Mouse (Mus musculus) heart, embryonic 15.5 days (tissue): ENCODE data around the gene Gjb4. TPM values are rescaled to one million over a fixed set of nuclear protein-coding genes. Genes with fewer than 3 reads are reported as not detected.

Source experiments
- ATAC-seq: fragments of 200-750 bp; cut with Nextera tagmentation; replicated peaks from 2 replicates; pipeline ENCODE4 v1.8.0; 2017; ENCODE audit warnings: low read depth, moderate TSS enrichment; ENCODE audit not compliant: insufficient number of reproducible peaks, insufficient read depth, low FRiP score
- H3K27ac ChIP-seq: fragments of 300-500 bp; sonication (generic); 2 replicates; pipeline ENCODE4 v1.5.1; 2015; ENCODE audit warnings: mild to moderate bottlenecking, inconsistent platforms
- H3K27me3 ChIP-seq: fragments of 300-500 bp; sonication (generic); 2 replicates; pipeline ENCODE4 v1.6.1; 2015; ENCODE audit warnings: inconsistent platforms
- H3K36me3 ChIP-seq: fragments of 300-500 bp; sonication (generic); 2 replicates; pipeline ENCODE4 v1.6.1; 2015; ENCODE audit warnings: mild to moderate bottlenecking, inconsistent platforms
- H3K4me1 ChIP-seq: fragments of 300-500 bp; sonication (generic); replicated peaks from 2 replicates; pipeline ENCODE4 v1.6.1; 2015; ENCODE audit warnings: inconsistent platforms
- H3K4me2 ChIP-seq: fragments of 300-500 bp; sonication (generic); 2 replicates; pipeline ENCODE4 v1.6.1; 2015; ENCODE audit warnings: inconsistent platforms, mild to moderate bottlenecking, moderate library complexity
- H3K4me3 ChIP-seq: fragments of 300-500 bp; sonication (generic); 2 replicates; pipeline ENCODE4 v1.5.1; 2015; ENCODE audit warnings: mild to moderate bottlenecking, inconsistent platforms
- H3K9ac ChIP-seq: fragments of 300-500 bp; sonication (generic); 2 replicates; pipeline ENCODE4 v1.6.1; 2015; ENCODE audit warnings: mild to moderate bottlenecking, inconsistent platforms
- H3K9me3 ChIP-seq: fragments of 300-500 bp; sonication (generic); replicated peaks from 2 replicates; pipeline ENCODE4 v1.6.1; 2016; ENCODE audit warnings: inconsistent platforms
- WGBS: fragments of 180-500 bp; shearing (Covaris S2); methylation state at CpG from one replicate; pipeline ENCODE4 v1.1.7; 2015; ENCODE audit warnings: mixed read lengths; 5-methylcytosine and 5-hydroxymethylcytosine counted together
- polyA plus RNA-seq: library from polyadenylated mRNA; unstranded; fragments of >200 nt; fragmentation: Nextera tagmentation; extraction: Ambion mirVana; gene quantifications from 2 replicates; pipeline ENCODE4 v1.2.1, GENCODE M21; 2015

Gene Gjb4
- polyA plus RNA-seq, 1 experiment from 2014 or later = not detected

DNA sequence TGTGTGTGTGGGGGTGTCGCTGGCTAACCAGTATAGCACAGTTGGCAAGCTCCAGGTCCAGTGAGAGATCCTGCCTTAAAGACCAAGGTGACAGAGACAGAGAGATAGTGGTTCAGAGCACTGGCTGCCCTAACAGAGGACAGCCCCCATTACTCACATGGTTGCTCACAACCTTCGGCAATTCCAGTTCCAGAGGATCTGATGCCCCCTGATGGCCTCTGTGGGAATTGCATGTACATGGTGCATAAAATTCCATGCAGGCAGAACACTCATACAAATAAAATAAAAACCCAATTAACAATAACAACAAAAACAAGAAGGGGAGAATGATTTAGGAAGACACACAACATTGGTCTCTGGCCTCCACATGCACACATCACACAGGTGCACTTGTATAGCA, 16.6 kb upstream of the Gjb4 start:
- Histone ChIP-seq H3K9me3 (no peaks in the 10 kb centered on the region), H3K36me3 (no peaks in the 10 kb centered on the region), H3K9ac (no peak overlapping the region), H3K4me3 (no peak overlapping the region), H3K27ac (no peak overlapping the region), H3K4me1 (peaks cover 30% of the 10 kb centered on the region), H3K4me2 (no peak overlapping the region), H3K27me3 (peaks cover 7% of the 10 kb centered on the region; the same call in 1 of the 2 replicates)
- no peak for ATAC-seq
- WGBS = 46% methylated on average over 2 of the region's 2 CpGs

DNA sequence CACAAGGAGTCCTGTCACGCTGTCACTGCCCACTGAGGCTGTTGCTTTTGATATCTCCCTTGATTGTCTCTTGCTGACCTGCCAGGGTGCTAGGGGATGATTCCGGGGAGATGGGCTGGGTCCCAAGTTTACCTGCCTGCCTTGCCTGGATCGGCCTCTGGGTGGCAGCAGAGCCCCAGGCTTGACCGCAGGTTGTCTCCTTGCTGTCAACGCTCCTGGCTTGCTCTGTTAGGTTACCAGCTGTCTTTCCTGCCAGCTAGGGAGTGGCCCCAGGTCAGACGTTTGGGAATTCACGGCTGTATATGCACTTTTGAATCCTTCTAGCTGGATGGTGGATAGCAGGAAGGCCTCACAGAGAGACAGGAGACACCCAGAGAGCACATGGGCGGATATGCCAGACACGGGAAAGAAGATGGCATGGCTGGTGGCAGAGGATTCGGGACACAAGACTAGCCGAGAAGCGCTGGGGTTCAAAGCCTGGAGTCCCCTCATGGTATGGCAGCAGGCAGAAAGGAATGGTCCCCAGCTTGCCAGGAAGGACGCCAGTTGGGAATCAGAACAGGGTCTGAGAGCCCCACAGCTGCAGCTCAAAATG, 14.6 kb upstream of the Gjb4 start:
- ATAC-seq = no peak
- Histone ChIP-seq H3K27me3 (peaks cover 7% of the 10 kb centered on the region; the same call in 1 of the 2 replicates), H3K9ac (no peak overlapping the region), H3K4me2 (no peak overlapping the region), H3K9me3 (no peaks in the 10 kb centered on the region), H3K27ac (no peak overlapping the region), H3K4me3 (no peak overlapping the region), H3K4me1 (peaks cover 33% of the 10 kb centered on the region), H3K36me3 (no peaks in the 10 kb centered on the region)
- 26% methylated on average over 13 of the region's 13 CpGs for WGBS

DNA sequence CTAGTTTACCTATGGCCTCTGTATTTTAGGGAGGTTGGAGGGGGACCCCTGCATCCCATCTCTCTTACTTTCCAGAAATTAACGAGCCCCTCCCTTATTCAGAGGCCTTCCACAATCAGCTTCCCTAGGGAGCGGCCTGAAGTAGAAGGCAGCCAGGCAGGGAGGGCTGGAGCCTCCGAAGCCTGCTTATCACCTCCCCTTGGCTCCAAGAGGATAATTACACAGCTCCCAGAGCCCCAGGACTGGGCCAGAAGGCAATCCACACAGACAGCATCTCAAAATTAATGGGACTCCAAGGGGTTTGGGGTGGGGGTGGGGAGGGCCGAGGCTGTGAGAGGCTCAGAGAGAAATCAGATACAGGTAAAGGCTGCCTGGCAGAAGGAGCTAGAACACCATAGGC, 12.0 kb upstream of the Gjb4 start:
- ATAC-seq = no peak
- H3K27ac ChIP-seq = no peak overlapping the region
- WGBS = 22% methylated on average over 4 of the region's 4 CpGs

DNA sequence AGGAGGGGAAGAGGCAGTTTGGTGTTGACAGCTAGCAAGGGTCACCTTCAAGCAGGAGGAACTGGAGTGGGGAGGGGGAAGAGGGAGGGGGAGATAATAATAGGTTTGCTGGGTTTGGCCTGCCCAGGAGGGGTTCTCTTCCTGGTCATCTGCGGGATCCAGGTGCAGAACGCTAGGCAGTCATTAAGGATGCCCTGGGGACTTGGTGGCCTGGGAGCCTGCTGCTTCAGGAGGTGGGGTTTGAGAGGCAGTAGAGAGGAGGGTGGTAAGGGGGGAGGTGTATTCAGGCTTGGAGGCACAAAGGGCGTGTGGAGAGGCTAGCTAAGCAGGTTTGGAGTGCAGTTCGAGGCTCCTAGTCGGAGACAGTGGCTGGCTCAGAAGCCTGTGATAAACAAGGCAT, 11.6 kb upstream of the Gjb4 start:
- Histone ChIP-seq H3K4me3 (no peak overlapping the region), H3K4me1 (peaks cover 16% of the 10 kb centered on the region), H3K36me3 (no peaks in the 10 kb centered on the region), H3K27me3 (peaks cover 7% of the 10 kb centered on the region; the same call in 1 of the 2 replicates), H3K9me3 (no peaks in the 10 kb centered on the region), H3K9ac (no peak overlapping the region), H3K4me2 (no peak overlapping the region), H3K27ac (no peak overlapping the region)
- peak; percentile 36 for ATAC-seq
- WGBS = 23% methylated on average over 5 of the region's 5 CpGs

More for the DNA sequence above, 12.0 kb upstream of the Gjb4 start:
- no peaks in the 10 kb centered on the region for H3K9me3 ChIP-seq
- H3K4me2 ChIP-seq = no peak overlapping the region
- peaks cover 16% of the 10 kb centered on the region for H3K4me1 ChIP-seq
- no peak overlapping the region for H3K9ac ChIP-seq
- H3K27me3 ChIP-seq = peaks cover 7% of the 10 kb centered on the region; the same call in 1 of the 2 replicates
- no peaks in the 10 kb centered on the region for H3K36me3 ChIP-seq
- no peak overlapping the region for H3K4me3 ChIP-seq

DNA sequence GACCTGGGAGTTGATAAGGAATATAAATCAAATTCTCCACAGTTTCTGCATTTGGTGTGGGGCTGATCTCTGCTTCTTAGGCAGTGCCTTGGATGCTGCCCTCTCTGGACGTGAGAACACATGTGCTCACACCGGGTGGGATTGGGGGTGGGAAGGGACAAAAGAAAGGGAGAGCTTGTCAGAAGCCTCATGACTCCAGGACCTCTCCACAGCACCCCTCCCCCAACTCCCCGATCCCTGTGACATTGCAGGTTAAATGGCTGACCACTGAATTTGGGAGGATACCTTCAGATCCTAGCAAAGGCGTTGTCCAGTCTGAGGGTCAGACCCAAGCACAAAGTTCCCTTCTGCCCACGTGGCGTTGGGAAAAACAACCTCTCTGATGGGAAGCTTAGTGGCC, 10.6 kb upstream of the Gjb4 start:
- no peak overlapping the region for H3K27ac ChIP-seq
- 56% methylated on average over 6 of the region's 6 CpGs for whole genome bisulfite sequencing

DNA sequence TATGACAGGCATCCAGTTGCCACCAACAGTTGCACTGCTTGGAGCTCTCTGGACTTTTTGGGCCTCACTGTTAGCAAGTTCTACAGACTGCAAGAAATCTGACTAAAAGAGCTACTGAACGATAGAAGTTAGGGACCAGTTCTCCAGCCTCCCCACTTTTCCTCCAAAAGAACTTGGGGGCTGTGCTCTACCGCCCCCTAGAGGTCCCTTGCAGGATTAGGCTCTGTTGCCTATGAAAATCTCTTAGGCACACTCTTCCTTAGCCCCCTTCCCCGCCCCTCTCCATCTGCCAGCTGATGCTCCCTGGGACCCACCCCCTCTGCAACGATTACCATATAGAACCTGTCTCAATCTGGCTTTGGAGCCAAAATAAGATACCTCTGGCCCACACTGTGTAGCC, 9.4 kb upstream of the Gjb4 start:
- H3K4me1 ChIP-seq = peaks cover 12% of the 10 kb centered on the region
- no peak overlapping the region for H3K4me2 ChIP-seq
- peaks cover 8% of the 10 kb centered on the region; the same call in 1 of the 2 replicates for H3K27me3 ChIP-seq
- no peak overlapping the region for H3K9ac ChIP-seq
- H3K36me3 ChIP-seq = no peaks in the 10 kb centered on the region
- 70% methylated on average over 4 of the region's 4 CpGs for WGBS
- H3K4me3 ChIP-seq = no peak overlapping the region
- no peak overlapping the region for H3K27ac ChIP-seq
- no peaks in the 10 kb centered on the region for H3K9me3 ChIP-seq
- no peak for ATAC-seq

More for the DNA sequence above, 10.6 kb upstream of the Gjb4 start:
- ATAC-seq = no peak
- peaks cover 13% of the 10 kb centered on the region; the same call in 1 of the 2 replicates for H3K27me3 ChIP-seq
- H3K9ac ChIP-seq = no peak overlapping the region
- no peak overlapping the region for H3K4me3 ChIP-seq
- H3K4me2 ChIP-seq = no peak overlapping the region
- H3K4me1 ChIP-seq = peaks cover 16% of the 10 kb centered on the region
- H3K9me3 ChIP-seq = no peaks in the 10 kb centered on the region
- H3K36me3 ChIP-seq = no peaks in the 10 kb centered on the region

DNA sequence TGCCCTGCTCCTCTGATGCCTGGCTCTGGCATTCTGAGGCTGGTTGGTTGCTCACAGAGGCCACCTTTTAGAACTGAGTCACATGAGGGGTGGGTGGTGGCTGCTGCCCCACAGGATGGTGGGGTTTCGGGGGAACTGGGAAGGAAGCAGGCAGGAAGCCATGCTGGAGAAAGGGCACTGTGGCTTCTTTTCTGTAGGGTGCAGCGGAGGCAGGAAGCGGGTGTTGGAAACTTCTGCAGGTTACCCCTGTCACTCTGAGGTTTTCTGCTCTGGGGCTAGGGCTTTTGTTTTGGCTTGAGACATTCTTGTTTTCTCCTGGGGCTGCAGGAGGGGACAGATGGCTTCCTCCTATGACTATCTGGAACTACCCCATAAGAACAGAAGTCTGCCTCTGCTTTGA, 8.6 kb upstream of the Gjb4 start:
- ATAC-seq = no peak
- H3K4me1 ChIP-seq = peaks cover 12% of the 10 kb centered on the region
- WGBS = 75% methylated on average over 3 of the region's 3 CpGs
- H3K9me3 ChIP-seq = no peaks in the 10 kb centered on the region
- no peak overlapping the region for H3K4me3 ChIP-seq
- H3K27ac ChIP-seq = no peak overlapping the region
- no peak overlapping the region for H3K9ac ChIP-seq
- H3K27me3 ChIP-seq = peaks cover 8% of the 10 kb centered on the region; the same call in 1 of the 2 replicates
- no peak overlapping the region for H3K4me2 ChIP-seq
- H3K36me3 ChIP-seq = no peaks in the 10 kb centered on the region

DNA sequence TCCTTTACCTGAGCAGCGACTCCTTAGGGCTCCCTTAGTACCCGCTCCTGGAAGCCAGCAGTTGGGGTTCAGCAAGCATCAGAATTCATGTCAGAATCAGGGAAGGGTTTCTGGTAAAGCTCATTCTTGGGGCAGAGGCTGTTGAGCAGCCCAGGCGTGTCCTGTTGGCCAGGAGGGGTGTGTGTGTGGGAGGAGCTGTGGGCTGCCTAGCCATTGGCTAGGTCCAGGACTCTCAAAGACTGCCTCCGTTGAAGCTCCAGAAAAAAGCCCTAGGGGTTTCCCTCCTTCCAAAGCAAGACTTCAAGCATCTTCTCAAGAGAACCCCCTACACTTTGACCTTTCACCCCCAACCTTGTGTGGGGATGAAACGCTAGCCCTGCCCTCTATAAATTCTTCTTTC, 4.1 kb upstream of the Gjb4 start, which contains the start of gene Gjb5:
Gene Gjb5, minus strand, starts transcription at position 164 of the 400 bp plus-strand sequence.
- H3K9me3 ChIP-seq = no peaks in the 10 kb centered on the region
- peaks cover 17% of the 10 kb centered on the region for H3K4me1 ChIP-seq
- no peak for ATAC-seq
- H3K9ac ChIP-seq = no peak within 1 kb of the TSS
- 26% methylated on average over 5 of the region's 5 CpGs for WGBS
- H3K4me3 ChIP-seq = no peak within 1 kb of the TSS
- H3K4me2 ChIP-seq = no peak within 1 kb of the TSS
- peaks cover 12% of the 10 kb centered on the region; the same call in 1 of the 2 replicates for H3K27me3 ChIP-seq
- H3K36me3 ChIP-seq = no peaks in the 10 kb centered on the region
- H3K27ac ChIP-seq = no peak within 1 kb of the TSS

GRCm38 (mm10) chr4:127354506-127355485, 915 bp upstream of the Gjb4 start:
- whole genome bisulfite sequencing = 43% methylated on average over 15 of the region's 15 CpGs
- Histone ChIP-seq H3K4me2 (no peak overlapping the region; the same call in 1 of the 2 replicates), H3K27ac (peak overlapping the region; percentile 48), H3K36me3 (no peaks in the 10 kb centered on the region), H3K4me1 (peaks cover 23% of the 10 kb centered on the region), H3K4me3 (no peak overlapping the region), H3K9me3 (no peaks in the 10 kb centered on the region), H3K27me3 (peaks cover 8% of the 10 kb centered on the region; the same call in 1 of the 2 replicates), H3K9ac (no peak overlapping the region)
- no peak for ATAC-seq

- 36% methylated on average over 1 of the region's 1 CpGs for WGBS
- Histone ChIP-seq H3K9ac (no peak overlapping the region), H3K4me2 (no peak overlapping the region), H3K27ac (no peak overlapping the region), H3K36me3 (no peaks in the 10 kb centered on the region), H3K9me3 (no peaks in the 10 kb centered on the region), H3K4me3 (no peak overlapping the region), H3K4me1 (peaks cover 23% of the 10 kb centered on the region), H3K27me3 (0 out of 2 replicates have a peak, but pooled peaks cover 4% of the 10 kb centered on the region)
- ATAC-seq = no peak
Measured at GRCm38 (mm10) chr4:127352594-127352993, 1.3 kb downstream of the Gjb4 start.

DNA sequence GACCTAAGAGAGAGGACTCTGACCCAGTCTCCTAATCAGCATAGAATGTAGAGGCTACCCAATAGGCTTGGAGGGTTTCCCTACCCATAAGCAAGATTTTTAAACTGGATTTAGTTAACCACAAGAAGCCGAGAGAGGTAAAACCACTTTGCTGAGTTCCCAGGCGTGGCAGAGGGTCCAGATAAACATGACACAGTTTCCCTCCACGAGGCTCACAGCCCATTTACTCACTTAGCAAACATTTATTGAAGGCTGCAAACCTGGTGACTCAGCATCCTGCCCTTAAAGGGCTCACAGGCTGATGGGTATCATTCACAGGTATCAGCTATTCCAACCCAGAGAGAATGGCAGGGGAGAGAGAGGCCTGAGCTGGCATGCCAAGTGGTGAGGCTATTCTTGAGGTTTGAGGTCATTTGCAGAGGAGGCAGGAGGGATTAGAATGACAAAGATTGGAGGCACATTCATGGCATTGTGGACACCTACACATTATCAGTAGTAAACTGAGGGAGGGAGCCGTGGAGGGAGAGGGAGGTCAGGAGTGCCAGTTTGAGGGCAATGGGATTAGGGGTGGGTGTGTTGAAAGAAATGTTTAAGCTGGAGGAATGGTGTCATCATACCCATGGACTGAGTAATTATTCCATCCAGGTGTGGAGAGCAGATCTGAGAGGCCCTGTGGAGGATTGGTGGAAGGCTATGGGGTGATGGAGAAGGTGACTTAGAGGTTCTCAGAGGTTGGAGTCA, 4.2 kb downstream of the Gjb4 start:
- H3K9me3 ChIP-seq = no peaks in the 10 kb centered on the region
- H3K4me2 ChIP-seq = no peak overlapping the region
- ATAC-seq = no peak
- H3K9ac ChIP-seq = no peak overlapping the region
- H3K27me3 ChIP-seq = no peaks in the 10 kb centered on the region
- H3K4me1 ChIP-seq = peaks cover 19% of the 10 kb centered on the region
- H3K36me3 ChIP-seq = no peaks in the 10 kb centered on the region
- no peak overlapping the region for H3K27ac ChIP-seq
- no peak overlapping the region for H3K4me3 ChIP-seq
- 61% methylated on average over 4 of the region's 4 CpGs for WGBS
